Mouse (Mus musculus): ENCODE data around the gene Amer1.

Amer1 gene

DNA sequence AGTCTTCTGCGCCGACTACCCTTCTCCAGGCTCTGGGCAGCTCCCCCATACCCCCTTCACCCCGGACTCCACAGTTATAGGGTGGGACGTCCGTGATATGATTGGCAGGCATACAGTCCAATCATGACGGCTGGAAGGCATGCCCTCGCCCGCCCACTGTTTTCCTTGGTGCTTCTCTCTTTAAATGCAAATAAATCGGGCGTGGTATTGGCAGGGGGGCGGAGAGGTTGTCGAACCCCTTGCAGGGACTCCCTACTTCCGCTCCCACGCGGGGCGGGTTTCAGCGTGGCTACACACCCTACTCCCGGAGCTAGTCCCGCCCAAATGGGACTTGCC lies at the start of gene Amer1:
Gene Amer1 (minus strand): TSS at position 97 of the 336 bp plus-strand sequence.
- in situ Hi-C loops (cut with MboI, MseI) = loop anchor here (10.0 kb wide), 1 partner anchor 670 kb away; no protein-coding TSS in a partner anchor

DNA sequence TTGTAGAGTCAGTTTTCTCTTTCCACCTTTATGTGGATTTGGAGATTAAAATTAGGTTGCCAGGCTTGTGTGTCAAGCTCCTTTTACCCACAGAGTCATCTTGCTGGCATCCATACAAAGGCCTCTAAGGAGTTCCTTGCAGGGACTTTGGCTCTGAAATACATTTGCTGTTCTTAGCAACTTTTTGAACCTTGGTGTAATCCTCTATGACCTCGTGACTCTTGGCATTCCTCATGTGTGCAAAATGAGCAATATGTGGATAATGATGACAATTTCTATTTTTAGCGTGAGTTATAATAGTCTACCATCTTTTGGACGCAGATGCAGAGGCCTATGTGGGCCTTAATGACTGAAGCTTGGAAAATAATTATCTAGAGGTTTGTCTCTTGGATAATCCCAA lies 12.5 kb upstream of the Amer1 start:
- in situ Hi-C loops (cut with MboI, MseI) = no loop called here

GRCm38 (mm10) chrX:95445866-95446265 lies 1.2 kb upstream of the Amer1 start:
- in situ Hi-C loops (cut with MboI, MseI) = loop anchor here (10.0 kb wide), 1 partner anchor 669 kb away; no protein-coding TSS in a partner anchor

- in situ Hi-C loops (cut with MboI, MseI) = loop anchor here (10.0 kb wide), 1 partner anchor 670 kb away; no protein-coding TSS in a partner anchor
Measured at GRCm38 (mm10) chrX:95445141-95445540, 469 bp upstream of the Amer1 start.

- in situ Hi-C loops (cut with MboI, MseI) = loop anchor here (10.0 kb wide), 1 partner anchor 671 kb away; no protein-coding TSS in a partner anchor
Measured at GRCm38 (mm10) chrX:95443898-95444775, 535 bp downstream of the Amer1 start.

DNA sequence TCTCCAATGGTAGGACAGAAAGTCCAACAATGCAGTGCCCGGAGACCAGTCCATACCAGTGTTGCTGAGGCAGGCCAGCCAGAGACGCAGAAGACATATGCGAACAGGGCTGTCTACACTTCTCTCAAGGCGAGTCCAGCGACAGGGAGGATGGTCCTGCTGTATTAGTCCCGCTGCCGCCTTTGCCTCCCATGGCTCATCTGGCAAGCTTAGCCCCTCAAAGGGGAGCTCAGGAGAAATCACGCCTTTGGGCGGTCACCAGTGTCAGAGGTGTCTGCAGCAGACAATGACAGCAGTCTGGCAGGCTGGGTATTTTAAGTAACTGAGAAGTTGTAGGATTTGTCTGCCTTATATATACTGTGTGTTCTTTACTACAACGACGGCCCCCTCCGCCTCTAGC lies 1.3 kb downstream of the Amer1 start:
- in situ Hi-C loops (cut with MboI, MseI) = loop anchor here (10.0 kb wide), 1 partner anchor 671 kb away; no protein-coding TSS in a partner anchor

DNA sequence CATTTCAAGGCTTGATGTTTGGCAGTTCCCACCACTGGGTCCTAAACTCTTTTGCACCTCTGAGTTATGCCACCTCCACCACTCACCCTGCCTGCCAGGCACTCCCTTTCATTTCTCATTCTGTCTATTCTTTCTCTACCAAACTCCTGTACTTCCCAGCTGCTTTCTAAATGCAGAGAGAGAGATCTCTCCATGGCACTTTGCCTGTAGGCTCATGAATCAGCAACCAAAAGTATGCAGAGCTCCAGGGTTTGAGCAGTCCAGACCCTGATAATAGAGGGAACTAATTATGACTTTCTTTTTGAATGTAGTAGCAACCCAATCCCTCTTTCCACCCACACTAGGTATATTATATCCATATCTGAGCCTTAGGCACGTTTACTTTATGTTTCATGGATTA lies 2.4 kb downstream of the Amer1 start:
- in situ Hi-C loops (cut with MboI, MseI) = loop anchor here (10.0 kb wide), 1 partner anchor 673 kb away; no protein-coding TSS in a partner anchor

DNA sequence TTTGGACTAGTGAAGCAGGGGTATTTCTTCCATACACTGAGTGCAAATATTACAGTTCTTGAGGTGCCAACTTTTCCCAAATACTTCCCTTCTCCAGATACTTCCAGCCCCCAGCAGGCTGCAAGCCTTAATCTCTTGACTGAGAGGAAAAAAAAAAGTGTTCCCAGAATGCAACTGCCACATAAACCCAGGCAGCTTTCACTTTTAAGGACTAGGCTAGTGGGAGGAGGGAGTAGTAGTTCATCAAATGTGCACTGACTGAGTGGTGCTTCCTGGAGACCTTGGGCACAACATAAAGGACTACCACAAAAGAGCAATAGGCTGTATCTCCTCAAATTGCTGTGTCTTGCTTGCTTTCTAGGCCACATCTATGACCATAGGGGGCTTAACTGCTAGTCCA lies 3.4 kb downstream of the Amer1 start:
- in situ Hi-C loops (cut with MboI, MseI) = loop anchor here (10.0 kb wide), 1 partner anchor 674 kb away; no protein-coding TSS in a partner anchor

GRCm38 (mm10) chrX:95438491-95438890 lies 6.2 kb downstream of the Amer1 start:
- in situ Hi-C loops (cut with MboI, MseI) = no loop called here

GRCm38 (mm10) chrX:95437236-95437635 lies 7.4 kb downstream of the Amer1 start:
- in situ Hi-C loops (cut with MboI, MseI) = no loop called here

- in situ Hi-C loops (cut with MboI, MseI) = loop anchor here (25.0 kb wide), 1 partner anchor 711 kb away; no protein-coding TSS in a partner anchor
Measured at GRCm38 (mm10) chrX:95373101-95373500, 71.6 kb downstream of the Amer1 start.

Data from T-helper 1 cell (primary cell).